Mouse (Mus musculus) MEL (cell line): ENCODE results near the gene S1pr3. TPM values are rescaled to one million over a fixed set of nuclear protein-coding genes. Genes with fewer than 3 reads are reported as not detected.

ENCODE experiments used
- DNase-seq: peaks from one replicate; pipeline ENCODE4 v3.0.0; 2011; ENCODE audit warnings: low read depth, low spot score
- H3K27ac ChIP-seq: 2 replicates; pipeline ENCODE4 v1.5.1; 2012; ENCODE audit warnings: low read depth, mild to moderate bottlenecking, control low read depth, low read length, moderate library complexity; ENCODE audit not compliant: control insufficient read depth
- H3K27me3 ChIP-seq, 2 experiments: fragments of 150-350 bp in 1 of 2; sonication (generic) in 1 of 2; 2 replicates each; pipeline ENCODE4 v1.6.1; 2012; ENCODE audit warnings: low read length in 2 of 2, mild to moderate bottlenecking in 2 of 2, improper control_type of control experiment in 1 of 2, moderate library complexity in 1 of 2; ENCODE audit not compliant: insufficient read depth in 2 of 2, control insufficient read depth in 1 of 2
- H3K36me3 ChIP-seq, 2 experiments: 2 replicates each; pipeline ENCODE4 v1.6.1; 2012 to 2014; ENCODE audit warnings: low read length in 2 of 2, improper control_type of control experiment in 1 of 2, inconsistent platforms in 1 of 2, mild to moderate bottlenecking in 1 of 2; ENCODE audit not compliant: insufficient read depth in 2 of 2, control insufficient read depth in 1 of 2
- H3K4me1 ChIP-seq, 2 experiments: fragments of 150-350 bp in 1 of 2; sonication (generic) in 1 of 2; 2 replicates each; pipeline ENCODE4 v1.6.1; 2012; ENCODE audit warnings: low read length in 2 of 2, improper control_type of control experiment in 1 of 2, mild to moderate bottlenecking in 1 of 2; ENCODE audit not compliant: insufficient read depth in 2 of 2, control insufficient read depth in 1 of 2
- H3K4me3 ChIP-seq, 2 experiments: fragments of 150-350 bp in 1 of 2; sonication (generic) in 1 of 2; 2 replicates each; pipeline ENCODE4 v1.5.1; 2012; ENCODE audit warnings: low read depth in 2 of 2, low read length in 2 of 2, mild to moderate bottlenecking in 2 of 2, moderate library complexity in 2 of 2, control low read depth in 1 of 2, improper control_type of control experiment in 1 of 2; ENCODE audit not compliant: control insufficient read depth in 1 of 2, insufficient read depth in 1 of 2
- H3K79me2 ChIP-seq: 2 replicates; pipeline ENCODE4 v1.6.1; 2012; ENCODE audit warnings: mild to moderate bottlenecking, low read length, moderate library complexity; ENCODE audit not compliant: control insufficient read depth, poor library complexity, insufficient read depth
- H3K9ac ChIP-seq: 2 replicates; pipeline ENCODE4 v1.6.1; 2012; ENCODE audit warnings: low read depth, mild to moderate bottlenecking, control low read depth, low read length, moderate library complexity; ENCODE audit not compliant: control insufficient read depth, poor library complexity, severe bottlenecking
- H3K9me3 ChIP-seq: fragments of 150-350 bp; sonication (generic); replicated peaks from 2 replicates; pipeline ENCODE4 v1.6.1; 2012; ENCODE audit warnings: mild to moderate bottlenecking, low read length, improper control_type of control experiment, moderate library complexity; ENCODE audit not compliant: insufficient read depth
- CHD1 ChIP-seq: IDR thresholded peaks from 2 replicates; pipeline ENCODE4 v1.6.1; 2012; ENCODE audit warnings: low read depth, mild to moderate bottlenecking, inconsistent platforms, low read length, improper control_type of control experiment
- CHD2 ChIP-seq: IDR thresholded peaks from 2 replicates; pipeline ENCODE4 v1.6.1; 2011; ENCODE audit warnings: low read length, improper control_type of control experiment
- E2F4 ChIP-seq: IDR thresholded peaks from 2 replicates; pipeline ENCODE4 v1.6.1; 2011; ENCODE audit warnings: low read depth, low read length, improper control_type of control experiment, borderline replicate concordance
- GABPA ChIP-seq: IDR thresholded peaks from 2 replicates; pipeline ENCODE4 v1.6.1; 2012; ENCODE audit warnings: low read depth, mild to moderate bottlenecking, inconsistent platforms, low read length, improper control_type of control experiment, moderate library complexity
- HCFC1 ChIP-seq: IDR thresholded peaks from 2 replicates; pipeline ENCODE4 v1.6.1; 2012; ENCODE audit warnings: low read depth, mild to moderate bottlenecking, inconsistent platforms, low read length, improper control_type of control experiment, moderate library complexity
- JUND ChIP-seq: IDR thresholded peaks from 2 replicates; pipeline ENCODE4 v1.6.1; 2011; ENCODE audit warnings: low read depth, mild to moderate bottlenecking, improper control_type of control experiment, low read length
- MAFK ChIP-seq: IDR thresholded peaks from 2 replicates; pipeline ENCODE4 v1.6.1; 2011; ENCODE audit warnings: low read depth, mild to moderate bottlenecking, low read length, improper control_type of control experiment, borderline replicate concordance
- MAX ChIP-seq: IDR thresholded peaks from 2 replicates; pipeline ENCODE4 v1.6.1; 2011; ENCODE audit warnings: low read length, improper control_type of control experiment
- MEF2A ChIP-seq: IDR thresholded peaks from 2 replicates; pipeline ENCODE4 v1.6.1; 2014; ENCODE audit warnings: low read depth, mild to moderate bottlenecking, inconsistent platforms, low read length, improper control_type of control experiment; ENCODE audit not compliant: poor library complexity, insufficient replicate concordance, severe bottlenecking; ENCODE audit errors: extremely low read depth
- MXI1 ChIP-seq: IDR thresholded peaks from 2 replicates; pipeline ENCODE4 v1.6.1; 2011; ENCODE audit warnings: mild to moderate bottlenecking, low read depth, low read length, improper control_type of control experiment
- MYB ChIP-seq: IDR thresholded peaks from 2 replicates; pipeline ENCODE4 v1.6.1; 2011; ENCODE audit warnings: mild to moderate bottlenecking, low read depth, low read length, improper control_type of control experiment
- NRF1 ChIP-seq: IDR thresholded peaks from 2 replicates; pipeline ENCODE4 v1.6.1; 2014; ENCODE audit warnings: low read depth, mild to moderate bottlenecking, inconsistent platforms, low read length, improper control_type of control experiment, moderate library complexity; ENCODE audit not compliant: poor library complexity, insufficient read depth, severe bottlenecking
- POLR2A ChIP-seq, 2 experiments: IDR thresholded peaks; 2 replicates each; pipeline ENCODE4 v1.6.1; 2011 to 2012; ENCODE audit warnings: low read length in 2 of 2, mild to moderate bottlenecking in 2 of 2, control low read depth in 1 of 2, improper control_type of control experiment in 1 of 2, low read depth in 1 of 2, moderate library complexity in 1 of 2; ENCODE audit not compliant: control insufficient read depth in 1 of 2, insufficient read depth in 1 of 2, poor library complexity in 1 of 2
- RAD21 ChIP-seq: IDR thresholded peaks from 2 replicates; pipeline ENCODE4 v1.6.1; 2011; ENCODE audit warnings: mild to moderate bottlenecking, low read depth, low read length, improper control_type of control experiment
- RCOR1 ChIP-seq: IDR thresholded peaks from 2 replicates; pipeline ENCODE4 v1.6.1; 2012; ENCODE audit warnings: low read depth, mild to moderate bottlenecking, inconsistent platforms, low read length, improper control_type of control experiment
- SMC3 ChIP-seq: IDR thresholded peaks from 2 replicates; pipeline ENCODE4 v1.6.1; 2011; ENCODE audit warnings: low read depth, low read length, improper control_type of control experiment
- UBTF ChIP-seq: IDR thresholded peaks from 2 replicates; pipeline ENCODE4 v1.6.1; 2012; ENCODE audit warnings: low read depth, mild to moderate bottlenecking, inconsistent platforms, low read length, improper control_type of control experiment, moderate library complexity, borderline replicate concordance; ENCODE audit not compliant: insufficient read depth
- ZKSCAN1 ChIP-seq: IDR thresholded peaks from 2 replicates; pipeline ENCODE4 v1.6.1; 2012; ENCODE audit warnings: low read depth, mild to moderate bottlenecking, inconsistent platforms, low read length, improper control_type of control experiment, moderate library complexity
- ZNF384 ChIP-seq: IDR thresholded peaks from 2 replicates; pipeline ENCODE4 v1.6.1; 2012; ENCODE audit warnings: low read depth, mild to moderate bottlenecking, inconsistent platforms, low read length, improper control_type of control experiment
- polyA plus RNA-seq, 2 experiments: library from polyadenylated mRNA; stranded (reverse) in 1 of 2; unstranded in 1 of 2; fragments of >175 nt in 1 of 2; fragments of >200 nt in 1 of 2; gene quantifications; 2 replicates each; pipeline versions ENCODE4 v1.2.1 to v1.2.4; 2012; ENCODE audit warnings: low replicate concordance in 2 of 2, low read depth in 1 of 2; ENCODE audit not compliant: insufficient read length in 2 of 2, insufficient read depth in 1 of 2, missing spikeins in 1 of 2
- total RNA-seq: library from RNA; depleted of rRNA; stranded (reverse); fragments of 300-350 nt; gene quantifications from 2 replicates; pipeline ENCODE4 v1.2.3, GENCODE M21; 2012

S1pr3 gene
- total and polyA plus RNA-seq, 3 experiments: not detected

DNA sequence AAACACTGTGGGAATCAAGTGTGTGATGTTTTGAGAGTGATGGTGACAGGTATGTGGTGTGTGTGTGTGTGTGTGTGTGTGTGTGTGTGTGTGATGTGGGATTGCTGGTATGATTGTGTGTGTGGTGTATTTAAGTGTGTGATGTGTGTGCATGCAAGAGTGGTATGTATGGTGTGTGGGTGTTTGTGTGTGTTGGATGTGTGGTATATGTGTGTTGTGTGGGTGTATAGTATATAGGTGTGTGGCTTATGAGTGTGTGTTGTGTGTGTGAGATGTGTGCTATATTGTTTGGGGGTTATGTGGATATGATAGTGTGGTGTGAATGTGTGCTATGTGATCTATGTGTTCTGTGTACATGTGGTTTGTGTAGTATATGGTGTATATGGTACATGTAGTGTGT, 35.4 kb upstream of the S1pr3 start:
- Histone ChIP-seq H3K9ac (no peak overlapping the region), H3K27me3 (no peaks in the 10 kb centered on the region), H3K9me3 (no peaks in the 10 kb centered on the region), H3K36me3 (no peaks in the 10 kb centered on the region), H3K4me3 (no peak overlapping the region), H3K79me2 (no peaks in the 10 kb centered on the region; the same call in 1 of the 2 replicates), H3K4me1 (no peaks in the 10 kb centered on the region), H3K27ac (no peak overlapping the region)
- no peak for DNase-seq
- TF ChIP-seq POLR2A (IDR thresholded peaks at IDR 0.05; ENCODE audit: control insufficient read depth in 1 of 2, insufficient read depth in 1 of 2, low read depth in 1 of 2, low read length in 2 of 2, poor library complexity in 1 of 2): no peak
- TF ChIP-seq NRF1: no peak
- TF ChIP-seq GABPA: no peak
- no peak for TF ChIP-seq RAD21
- TF ChIP-seq MAX: no peak
- no peak for TF ChIP-seq UBTF
- no peak for TF ChIP-seq E2F4
- TF ChIP-seq RCOR1: no peak
- TF ChIP-seq CHD2: no peak
- TF ChIP-seq MEF2A: no peak
- no peak for TF ChIP-seq MYB
- TF ChIP-seq ZKSCAN1: no peak
- TF ChIP-seq ZNF384: no peak
- TF ChIP-seq JUND: no peak
- TF ChIP-seq SMC3: no peak
- TF ChIP-seq MAFK: no peak

DNA sequence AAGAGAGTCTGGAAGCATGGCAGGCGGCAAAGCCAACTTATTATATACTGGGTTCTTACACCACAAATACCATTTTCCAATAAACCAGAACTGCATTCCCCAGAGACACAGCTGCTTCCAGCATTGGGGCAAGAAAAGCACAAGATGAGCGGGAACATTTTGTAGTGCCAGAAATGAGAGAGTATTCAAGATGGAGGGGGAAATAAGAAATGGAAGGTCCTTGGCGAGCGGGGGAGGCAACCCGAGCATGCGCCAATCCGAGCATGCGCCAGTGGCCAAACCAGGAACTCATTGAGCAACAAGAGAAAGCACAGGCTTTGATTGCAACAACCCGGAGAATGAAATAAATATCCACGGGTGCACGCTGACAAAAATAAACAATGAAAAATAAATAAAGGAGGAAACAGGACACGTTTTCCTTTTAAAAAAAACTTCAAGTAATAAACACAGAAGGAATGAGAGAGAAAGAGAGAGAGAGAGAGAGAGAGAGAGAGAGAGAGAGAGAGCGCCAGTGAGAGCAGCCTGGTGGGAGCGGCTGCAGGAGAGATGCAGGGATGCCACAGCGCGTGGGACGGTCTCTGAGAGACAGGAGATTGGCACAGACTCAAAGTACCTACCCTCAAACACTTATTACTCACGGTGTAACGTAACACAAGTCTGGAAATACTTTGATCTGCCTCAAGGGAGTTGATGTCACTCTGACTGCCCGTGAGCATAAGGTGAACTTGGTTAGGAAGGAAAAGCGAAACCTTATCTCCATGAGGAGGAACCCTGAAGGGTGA, 34.2 kb upstream of the S1pr3 start:
- no peak for DNase-seq

More for the DNA sequence above, 34.2 kb upstream of the S1pr3 start:
- no peak overlapping the region for H3K9ac ChIP-seq
- no peaks in the 10 kb centered on the region; the same call in 1 of the 2 replicates for H3K79me2 ChIP-seq
- H3K27me3 ChIP-seq: no peaks in the 10 kb centered on the region
- no peaks in the 10 kb centered on the region for H3K4me1 ChIP-seq
- no peaks in the 10 kb centered on the region for H3K36me3 ChIP-seq
- H3K9me3 ChIP-seq: no peaks in the 10 kb centered on the region
- TF ChIP-seq HCFC1 (no peak), CHD1 (no peak), MXI1 (no peak), MEF2A (no peak), MAFK (no peak)
- no peak overlapping the region for H3K4me3 ChIP-seq
- H3K27ac ChIP-seq: no peak overlapping the region
